Mouse (Mus musculus): ENCODE measurements at regions not wholly inside any gene's neighbourhood (a gene's known extent, or its start where the extent isn't known, plus 50 kb on each side); places are given as distances from the start of the nearest gene placed in this dataset.

GRCm38 (mm10) chr11:95198196-95198595, 52.1 kb upstream of the Dlx4 start:
- H3K4me3 ChIP-seq (ENCODE audit: low read depth, low read length), result no peak overlapping the region
- DNase-seq (ENCODE audit: low spot score) (no peak), ATAC-seq (ENCODE audit: low read depth) (peak; percentile 47)
- no peak overlapping the region for H3K4me2 ChIP-seq (ENCODE audit: low read depth, low read length)
- H3K9me3 ChIP-seq (ENCODE audit: control insufficient read depth, low read length), result no peaks in the 10 kb centered on the region
- 0 out of 2 replicates have a peak overlapping the region, but pooled peaks have one; percentile 32 for H3K9ac ChIP-seq (ENCODE audit: low read depth, low read length)
- H3K27ac ChIP-seq (replicated peaks; ENCODE audit: low read depth, low read length), result no peak overlapping the region
- H3K27me3 ChIP-seq (replicated peaks; ENCODE audit: control insufficient read depth, insufficient read depth, low read length), result peaks cover 11% of the 10 kb centered on the region; the same call in 1 of the 2 replicates
- no peaks in the 10 kb centered on the region for H3K36me3 ChIP-seq (ENCODE audit: control insufficient read depth, insufficient read depth, low read length)
- peaks cover 12% of the 10 kb centered on the region for H3K4me1 ChIP-seq (ENCODE audit: control insufficient read depth, insufficient read depth, low read length)
- 36% methylated on average over 12 of the region's 13 CpGs for WGBS

- ATAC-seq (ENCODE audit: low read depth) (no peak), DNase-seq (ENCODE audit: low spot score) (no peak)
- Histone ChIP-seq H3K27me3 (replicated peaks; ENCODE audit: control insufficient read depth, insufficient read depth, low read length) (peaks cover 14% of the 10 kb centered on the region; the same call in 1 of the 2 replicates), H3K4me3 (ENCODE audit: low read depth, low read length) (no peak overlapping the region), H3K4me1 (ENCODE audit: control insufficient read depth, insufficient read depth, low read length) (peaks cover 16% of the 10 kb centered on the region), H3K27ac (replicated peaks; ENCODE audit: low read depth, low read length) (no peak overlapping the region), H3K4me2 (ENCODE audit: low read depth, low read length) (no peak overlapping the region), H3K9me3 (ENCODE audit: control insufficient read depth, low read length) (no peaks in the 10 kb centered on the region), H3K36me3 (ENCODE audit: control insufficient read depth, insufficient read depth, low read length) (no peaks in the 10 kb centered on the region), H3K9ac (ENCODE audit: low read depth, low read length) (no peak overlapping the region)
- 48% methylated on average over 3 of the region's 3 CpGs for WGBS
These were observed 54.9 kb upstream of the Dlx4 start for GRCm38 (mm10) chr11:95200971-95201370.

- ATAC-seq (ENCODE audit: low read depth) (peak; percentile 93), DNase-seq (ENCODE audit: low spot score) (peak; percentile 91)
- Histone ChIP-seq H3K36me3 (ENCODE audit: control insufficient read depth, insufficient read depth, low read length) (no peaks in the 10 kb centered on the region), H3K9me3 (ENCODE audit: control insufficient read depth, low read length) (no peaks in the 10 kb centered on the region), H3K9ac (ENCODE audit: low read depth, low read length) (peak overlapping the region; percentile 54), H3K4me1 (ENCODE audit: control insufficient read depth, insufficient read depth, low read length) (peaks cover 22% of the 10 kb centered on the region), H3K4me2 (ENCODE audit: low read depth, low read length) (peak overlapping the region; percentile 62), H3K4me3 (ENCODE audit: low read depth, low read length) (peak overlapping the region; percentile 29), H3K27ac (replicated peaks; ENCODE audit: low read depth, low read length) (peak overlapping the region; percentile 79), H3K27me3 (replicated peaks; ENCODE audit: control insufficient read depth, insufficient read depth, low read length) (no peaks in the 10 kb centered on the region)
- WGBS, result 3% methylated on average over 13 of the region's 22 CpGs
These were observed 50.9 kb upstream of the Tac4 start for GRCm38 (mm10) chr11:95210185-95211030.

- H3K27me3 ChIP-seq (replicated peaks; ENCODE audit: control insufficient read depth, insufficient read depth, low read length), result no peaks in the 10 kb centered on the region
- 19% methylated on average over 5 of the region's 5 CpGs for WGBS
- H3K4me3 ChIP-seq (ENCODE audit: low read depth, low read length), result peak overlapping the region; percentile 29; the same call in 1 of the 2 replicates
- peak overlapping the region; percentile 62 for H3K4me2 ChIP-seq (ENCODE audit: low read depth, low read length)
- H3K9me3 ChIP-seq (ENCODE audit: control insufficient read depth, low read length), result no peaks in the 10 kb centered on the region
- DNase-seq (ENCODE audit: low spot score) (no peak), ATAC-seq (ENCODE audit: low read depth) (no peak)
- H3K36me3 ChIP-seq (ENCODE audit: control insufficient read depth, insufficient read depth, low read length), result no peaks in the 10 kb centered on the region
- H3K9ac ChIP-seq (ENCODE audit: low read depth, low read length), result peak overlapping the region; percentile 54; the same call in 1 of the 2 replicates
- peaks cover 22% of the 10 kb centered on the region for H3K4me1 ChIP-seq (ENCODE audit: control insufficient read depth, insufficient read depth, low read length)
- H3K27ac ChIP-seq (replicated peaks; ENCODE audit: low read depth, low read length), result peak overlapping the region; percentile 77; the same call in 1 of the 2 replicates
These were observed 50.3 kb upstream of the Tac4 start for GRCm38 (mm10) chr11:95211031-95211425.
